Mouse (Mus musculus): ENCODE measurements around the gene Ppip5k2. TPM values are rescaled to one million over a fixed set of nuclear protein-coding genes. Genes with fewer than 3 reads are reported as not detected.

The Ppip5k2 gene
- total RNA-seq, 1 experiment from 2014 or later = 17.2 TPM

- no peak for DNase-seq
Observed at GRCm38 (mm10) chr1:97754392-97754791, 15.8 kb downstream of the Ppip5k2 start.

- no peak for DNase-seq
Observed at GRCm38 (mm10) chr1:97753216-97753615, 17.0 kb downstream of the Ppip5k2 start.

- no peak for DNase-seq
Observed at GRCm38 (mm10) chr1:97748163-97748562, 22.0 kb downstream of the Ppip5k2 start.

DNA sequence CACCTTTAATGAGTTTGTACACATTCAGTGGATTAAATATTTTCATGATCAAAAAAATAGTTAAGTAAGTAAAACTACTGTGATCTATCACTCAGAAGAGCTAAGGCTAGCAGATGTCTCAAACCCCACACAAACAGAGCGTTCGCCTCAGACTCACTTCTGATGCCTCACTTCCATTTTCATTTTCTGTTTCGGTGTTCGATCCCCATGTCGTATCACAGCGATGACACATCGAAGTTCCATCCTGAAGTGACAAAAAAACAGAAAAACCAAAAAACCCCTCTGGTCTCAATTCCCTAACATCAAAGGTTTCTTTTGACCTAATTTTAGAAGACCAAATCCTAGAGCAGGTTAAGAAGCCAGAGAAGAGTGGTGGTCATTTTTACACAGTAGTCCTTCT is 23.9 kb downstream of the Ppip5k2 start:
- DNase-seq = no peak

DNA sequence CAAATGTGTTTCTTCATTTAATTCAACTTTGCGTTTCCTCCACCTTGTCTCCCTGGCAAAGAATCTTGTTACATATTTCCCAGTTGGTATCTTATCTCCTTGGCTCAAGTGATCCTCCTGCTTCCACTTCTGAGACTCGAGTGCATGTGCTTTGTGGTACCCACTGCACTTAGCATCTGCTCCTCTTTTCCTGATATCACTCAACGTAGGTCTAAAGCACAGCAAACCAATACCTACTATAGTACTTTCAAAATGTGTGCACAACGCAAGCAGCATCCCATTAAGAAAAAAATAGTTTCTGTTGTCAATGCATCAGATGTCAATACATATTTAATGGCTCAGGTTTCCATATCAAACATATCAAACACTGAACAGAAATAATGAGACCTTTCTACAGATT is 24.5 kb downstream of the Ppip5k2 start:
- no peak for DNase-seq

DNA sequence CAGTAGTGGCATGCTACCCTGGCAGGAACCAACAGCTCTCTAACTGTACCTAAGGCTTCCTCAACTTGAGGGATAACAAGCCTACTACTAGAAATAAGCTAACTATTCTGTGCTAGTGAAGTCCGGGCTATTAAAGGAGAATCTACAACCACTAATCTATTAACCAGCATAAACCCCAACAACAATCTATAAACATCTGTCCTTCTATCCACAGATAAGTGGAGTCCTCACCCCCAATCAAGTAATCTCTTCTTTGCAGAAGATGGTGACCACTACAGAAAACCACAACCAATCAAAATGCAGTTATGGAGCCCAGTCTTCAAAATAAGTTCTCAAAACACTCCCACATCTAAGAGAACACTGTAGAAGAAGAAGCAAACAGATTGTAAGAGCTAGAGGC is 27.1 kb downstream of the Ppip5k2 start:
- DNase-seq = no peak

DNA sequence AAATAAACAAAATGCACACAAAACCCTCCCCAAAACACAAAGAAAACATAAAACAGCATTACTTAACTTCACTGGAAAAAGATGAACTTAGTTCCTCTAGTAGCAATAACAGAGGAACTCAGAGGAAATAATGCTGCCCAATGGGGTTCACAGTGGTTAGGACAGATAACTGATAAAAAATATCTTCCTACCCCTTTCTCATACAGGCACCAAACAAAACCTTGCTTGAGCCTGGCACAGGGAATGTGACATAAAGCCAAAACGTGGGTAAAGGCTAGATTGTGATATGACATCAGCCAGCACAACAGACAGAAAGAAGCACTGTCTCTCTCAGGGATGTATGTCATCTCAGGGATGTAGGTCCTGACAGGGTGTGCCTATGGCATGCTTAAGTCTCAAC is 40.9 kb downstream of the Ppip5k2 start:
- DNase-seq = no peak

DNA sequence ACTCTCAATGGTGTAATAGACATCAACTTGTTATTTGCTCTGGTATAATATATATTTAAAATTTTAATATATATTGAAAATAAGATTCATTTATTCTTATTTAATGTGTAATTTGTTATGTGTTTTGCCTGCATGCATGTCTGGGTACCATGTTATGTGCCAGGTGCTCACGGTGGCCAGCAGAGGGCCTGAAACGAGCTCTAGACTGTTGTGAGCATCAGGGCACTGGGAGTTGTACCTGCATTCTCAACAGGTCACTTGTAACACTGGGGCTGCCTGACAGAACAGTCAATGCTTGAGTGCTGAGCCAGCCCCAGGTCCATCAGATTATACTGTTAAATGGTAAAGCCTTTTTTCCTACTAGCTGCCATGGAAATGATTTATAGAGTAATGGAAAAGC is 43.5 kb downstream of the Ppip5k2 start:
- no peak for DNase-seq

GRCm38 (mm10) chr1:97718440-97718839 is 51.8 kb downstream of the Ppip5k2 start:
- no peak for DNase-seq

DNA sequence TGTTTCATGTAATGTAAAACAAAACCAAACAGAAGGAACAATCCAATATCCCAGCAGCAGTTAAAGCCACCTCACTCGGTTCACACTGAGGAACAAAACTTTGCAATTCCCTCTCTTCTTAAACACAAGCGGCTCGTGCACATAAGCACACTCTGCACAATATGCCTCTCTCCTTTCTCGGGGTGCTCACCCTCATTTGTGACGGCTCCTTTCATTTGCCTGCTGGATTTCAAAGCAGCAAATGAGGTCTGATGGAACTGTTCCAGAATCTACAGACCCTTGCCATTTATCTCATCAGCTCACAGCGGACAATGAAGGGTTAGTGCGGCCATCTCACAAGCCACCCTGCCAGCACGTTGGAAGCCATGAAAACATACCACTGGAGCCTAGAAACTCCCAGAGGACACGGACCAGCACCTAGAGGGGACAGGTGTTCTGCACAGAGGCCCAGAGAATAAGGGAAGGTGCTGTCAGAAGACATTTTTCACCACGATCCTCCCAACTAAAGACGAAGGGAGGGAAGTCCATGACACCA is 55.8 kb downstream of the Ppip5k2 start:
- DNase-seq = no peak

DNA sequence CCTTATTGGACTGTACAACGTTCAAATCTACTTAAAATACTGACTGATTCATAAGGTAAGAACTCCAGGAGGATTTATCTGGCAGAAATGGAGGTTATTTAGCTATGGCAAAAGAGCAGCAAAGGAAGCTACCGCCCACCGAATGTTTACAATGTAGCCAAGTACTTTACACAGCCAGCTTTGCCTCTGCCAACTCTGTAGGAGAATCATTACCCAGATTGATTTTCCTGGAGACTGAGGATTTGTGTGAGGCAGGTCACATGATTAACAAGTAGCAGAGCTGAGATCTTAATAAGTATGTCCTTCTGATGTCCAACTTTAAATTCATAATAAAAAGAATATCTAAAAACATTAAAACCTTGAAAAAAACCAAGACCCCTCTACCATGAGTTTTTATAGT is 59.7 kb downstream of the Ppip5k2 start:
- DNase-seq = no peak

- no peak for DNase-seq
Observed at GRCm38 (mm10) chr1:97705389-97705788, 64.8 kb downstream of the Ppip5k2 start.

DNA sequence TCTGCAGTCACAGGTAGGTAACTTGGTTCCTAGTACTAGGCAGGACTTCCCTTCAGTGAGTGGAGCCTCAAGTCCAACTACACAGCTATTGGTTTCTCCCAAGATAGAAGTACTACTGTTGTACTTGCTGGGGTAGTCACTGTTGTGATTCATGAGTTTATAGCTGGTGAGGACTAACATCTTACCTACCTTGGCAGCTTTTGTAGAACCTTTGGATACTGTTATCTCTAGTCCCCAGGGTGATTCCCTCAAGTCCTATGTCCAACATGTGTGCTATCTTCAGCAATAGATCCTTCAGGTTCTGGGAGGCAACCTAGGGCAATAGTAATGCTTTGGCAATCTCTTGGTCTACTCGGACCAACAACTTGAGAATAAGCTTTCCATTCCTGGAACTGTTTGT is 65.6 kb downstream of the Ppip5k2 start:
- no peak for DNase-seq

DNA sequence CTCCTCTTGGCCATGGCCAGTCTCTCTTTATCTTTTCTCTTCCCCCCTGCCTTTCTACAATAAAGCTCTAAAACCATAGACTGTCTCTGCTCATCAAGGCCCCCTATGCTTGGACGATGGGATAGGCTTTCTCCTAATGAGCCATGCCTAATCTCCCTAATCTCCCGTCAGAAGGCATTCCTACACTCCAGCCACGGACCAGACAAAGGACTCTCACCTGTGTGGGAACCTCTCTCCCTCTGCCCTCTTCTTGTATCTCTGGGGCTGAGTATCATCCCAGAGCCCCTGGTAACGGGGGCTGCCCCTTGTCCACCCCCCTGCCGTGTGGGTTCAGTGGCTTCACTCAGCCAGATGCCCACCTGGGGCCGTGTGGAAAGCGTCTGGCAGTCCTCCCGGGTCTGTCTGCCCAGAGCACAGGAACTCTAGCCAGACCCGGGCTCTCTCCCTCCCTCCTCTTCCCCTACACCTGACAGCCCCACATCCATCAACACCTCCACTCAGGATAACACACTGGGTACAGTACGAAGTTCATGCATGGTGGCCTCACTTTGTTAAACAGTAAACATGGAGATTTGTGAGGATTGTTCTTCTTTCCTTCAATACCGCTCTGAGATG is 71.1 kb downstream of the Ppip5k2 start:
- DNase-seq = no peak

- no peak for DNase-seq
Observed at GRCm38 (mm10) chr1:97697273-97697672, 72.9 kb downstream of the Ppip5k2 start.

DNA sequence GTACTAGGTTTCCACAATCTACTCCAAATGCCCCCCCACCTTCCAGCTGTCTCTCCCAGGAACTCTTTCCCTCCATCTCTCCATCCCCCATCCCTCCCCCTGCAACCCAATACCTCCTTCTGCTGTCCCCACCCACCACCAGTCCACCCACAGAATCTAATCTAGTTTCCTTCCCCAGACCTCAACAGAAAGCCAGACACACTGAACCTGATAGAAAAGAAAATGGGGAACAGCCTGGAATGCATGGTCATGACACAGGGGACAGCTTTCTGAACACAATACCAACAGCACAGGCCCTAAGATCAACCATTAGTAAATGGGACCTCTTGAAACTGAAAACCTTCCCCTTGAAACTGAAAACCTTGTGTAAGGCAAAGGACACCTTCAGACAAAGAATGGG is 76.4 kb downstream of the Ppip5k2 start:
- DNase-seq = no peak

DNA sequence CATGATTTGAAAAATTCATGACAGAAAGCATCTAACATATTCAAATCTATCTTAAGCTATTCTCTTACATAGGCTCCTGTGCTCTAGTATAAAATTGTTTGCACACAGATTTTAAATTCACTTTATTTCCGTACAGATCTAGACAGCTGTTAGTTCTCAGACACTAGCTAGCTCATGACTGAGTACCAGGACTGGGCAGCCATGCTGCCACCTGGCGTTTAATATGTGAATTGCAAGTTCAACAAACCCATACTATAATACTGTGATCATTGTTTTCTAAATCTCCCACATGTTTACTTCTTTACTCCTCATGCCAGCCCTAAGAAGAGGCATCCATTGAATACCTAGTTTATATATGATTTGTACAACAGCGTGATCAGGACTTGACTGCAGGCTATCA is 81.5 kb downstream of the Ppip5k2 start:
- DNase-seq = peak; percentile 47

GRCm38 (mm10) chr1:97676526-97677177 is 93.6 kb downstream of the Ppip5k2 start:
- DNase-seq = no peak

DNA sequence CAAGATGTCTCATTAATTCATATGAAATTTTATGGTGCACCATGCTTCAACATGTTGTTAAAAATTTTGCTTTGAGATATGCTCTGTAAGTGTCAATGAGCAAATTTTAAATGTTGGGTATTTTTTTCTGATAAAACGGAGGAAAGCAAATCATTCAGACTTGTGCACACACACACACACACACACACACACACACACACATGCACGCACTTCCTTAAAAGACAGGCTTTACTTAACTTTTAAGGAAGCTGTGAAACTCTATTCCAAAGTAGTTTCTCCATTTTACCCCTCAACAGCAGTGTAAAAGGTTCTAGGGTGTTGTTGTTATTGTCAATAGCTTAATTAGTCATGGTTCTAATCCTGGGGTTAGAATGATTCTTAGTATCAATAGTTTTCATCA is 94.1 kb downstream of the Ppip5k2 start:
- DNase-seq = no peak

DNA sequence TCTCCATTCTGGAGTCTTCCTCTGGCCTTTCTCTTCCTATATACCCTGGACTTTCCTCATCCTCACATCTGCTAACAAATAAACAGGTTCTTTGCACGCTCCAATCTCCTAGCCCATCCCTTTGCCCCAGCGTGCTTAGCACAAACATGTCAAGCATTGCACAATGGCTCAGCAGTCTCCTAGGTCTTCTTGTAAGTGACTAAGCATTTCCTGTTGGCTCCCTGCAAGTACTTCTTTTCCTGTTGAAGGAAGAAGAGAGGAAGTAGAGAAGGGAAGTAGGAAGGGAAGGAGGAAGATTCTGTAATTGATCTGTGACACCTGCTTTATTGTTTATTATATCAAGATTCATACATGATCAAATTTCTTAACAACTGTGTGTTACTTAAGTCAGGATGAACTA is 97.4 kb downstream of the Ppip5k2 start:
- DNase-seq = no peak

DNA sequence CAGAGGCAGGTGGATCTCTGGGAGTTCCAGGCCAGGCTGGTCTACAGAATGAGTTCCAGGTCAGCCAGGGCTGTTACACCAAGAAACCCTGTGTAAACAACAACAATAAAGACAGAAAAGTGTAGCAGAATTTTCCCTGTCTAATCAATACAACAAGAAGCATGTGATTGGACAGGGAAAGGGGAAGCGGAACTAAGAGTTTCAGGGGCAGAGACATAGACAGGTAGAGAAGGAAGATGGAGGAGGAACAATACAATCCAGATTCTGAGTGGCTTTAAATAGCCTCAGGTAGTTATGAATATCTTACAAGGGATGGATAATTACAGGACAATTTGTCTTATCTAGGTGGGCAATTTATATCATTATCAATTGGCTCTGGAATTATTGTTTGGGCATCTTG is 102.9 kb downstream of the Ppip5k2 start:
- DNase-seq = no peak

- DNase-seq = peak; percentile 15
Observed at GRCm38 (mm10) chr1:97662324-97662723, 107.9 kb downstream of the Ppip5k2 start.

GRCm38 (mm10) chr1:97661406-97662241 is 108.6 kb downstream of the Ppip5k2 start, which contains the start of gene D1Ertd622e:
TSS of gene D1Ertd622e (minus strand) at chr1:97662074.
- DNase-seq = peak; percentile 89
